Mouse (Mus musculus) macrophage (primary cell): ENCODE data around the gene Runx3. TPM values are rescaled to one million over a fixed set of nuclear protein-coding genes. Genes with fewer than 3 reads are reported as not detected.

Experiments
- H3K27ac ChIP-seq: fragments of 350-480 bp; formaldehyde crosslinking; 2 replicates; pipeline ENCODE4 v1.9.0; 2021
- H3K36me3 ChIP-seq: fragments of 350-480 bp; formaldehyde crosslinking; 2 replicates; pipeline ENCODE4 v1.9.0; 2021; ENCODE audit errors: inconsistent target
- H3K4me3 ChIP-seq: fragments of 350-480 bp; formaldehyde crosslinking; 2 replicates; pipeline ENCODE4 v1.9.0; 2021; ENCODE audit errors: inconsistent target
- H3K79me2 ChIP-seq: fragments of 350-480 bp; formaldehyde crosslinking; 2 replicates; pipeline ENCODE4 v1.9.0; 2021; ENCODE audit errors: inconsistent target
- whole genome bisulfite sequencing: methylation state at CpG from one replicate; pipeline ENCODE4 v1.1.7; 2026; ENCODE audit warnings: inconsistent platforms; ENCODE audit not compliant: missing documents; 5-methylcytosine and 5-hydroxymethylcytosine counted together
- polyA plus RNA-seq: library from polyadenylated mRNA; stranded (reverse); fragments of 250-400 nt; gene quantifications from 3 replicates; pipeline ENCODE4 v1.2.4, GENCODE M21; 2018; ENCODE audit warnings: inconsistent platforms

The Runx3 gene
- polyA plus RNA-seq, 1 experiment from 2014 or later, result 1.3 TPM

DNA sequence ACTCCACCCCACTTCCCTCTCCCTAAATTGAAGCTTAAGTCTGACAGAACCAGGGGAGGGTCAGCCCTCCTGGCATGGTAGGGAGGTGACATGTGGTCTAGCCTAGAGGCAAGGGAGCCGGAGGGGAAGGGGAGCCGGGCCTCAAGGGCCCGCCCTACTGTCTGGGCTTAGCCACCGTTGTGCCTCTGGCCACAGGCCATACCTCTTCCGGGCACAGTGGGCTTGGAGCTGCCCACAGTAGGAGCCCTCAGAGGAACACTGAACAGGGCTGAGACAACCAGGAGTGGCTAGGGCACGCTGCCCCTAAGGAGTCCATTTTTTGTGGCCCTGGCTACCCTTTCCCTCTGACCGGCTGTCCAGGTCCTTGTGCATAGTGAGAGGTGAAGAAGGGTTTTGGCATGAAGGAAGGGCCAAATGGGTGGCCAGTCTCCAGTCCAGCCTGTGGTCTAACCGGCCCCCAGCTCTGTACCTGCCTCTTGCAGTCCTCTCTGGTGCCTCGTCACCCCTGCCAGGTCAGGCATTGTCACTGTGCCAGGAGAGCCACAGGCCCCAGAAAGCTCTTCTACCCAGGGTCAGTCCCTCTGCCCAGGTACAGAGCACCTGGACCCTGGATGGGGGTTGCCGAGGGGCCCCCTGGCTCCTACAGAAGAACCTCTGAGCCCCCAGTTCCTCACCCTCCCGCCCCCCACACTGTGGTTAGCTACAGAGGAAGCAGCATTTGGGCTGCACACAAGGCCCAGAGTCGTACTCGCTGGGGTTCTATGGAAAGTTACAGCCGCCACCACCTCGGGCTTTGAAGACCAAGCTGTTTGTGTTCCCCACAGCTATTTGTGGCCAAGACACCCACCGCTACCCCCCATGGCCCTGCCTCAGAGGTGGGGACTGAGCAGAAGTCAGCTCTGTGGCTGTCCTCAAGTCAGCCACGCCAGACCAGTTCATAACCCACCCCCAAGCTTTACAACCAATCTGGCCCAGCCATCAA lies 22.3 kb upstream of the Runx3 start:
- 54% methylated on average over 16 of the region's 17 CpGs for WGBS
- Histone ChIP-seq H3K36me3 (no peaks in the 10 kb centered on the region), H3K27ac (no peak overlapping the region), H3K4me3 (no peak overlapping the region), H3K79me2 (no peaks in the 10 kb centered on the region)

DNA sequence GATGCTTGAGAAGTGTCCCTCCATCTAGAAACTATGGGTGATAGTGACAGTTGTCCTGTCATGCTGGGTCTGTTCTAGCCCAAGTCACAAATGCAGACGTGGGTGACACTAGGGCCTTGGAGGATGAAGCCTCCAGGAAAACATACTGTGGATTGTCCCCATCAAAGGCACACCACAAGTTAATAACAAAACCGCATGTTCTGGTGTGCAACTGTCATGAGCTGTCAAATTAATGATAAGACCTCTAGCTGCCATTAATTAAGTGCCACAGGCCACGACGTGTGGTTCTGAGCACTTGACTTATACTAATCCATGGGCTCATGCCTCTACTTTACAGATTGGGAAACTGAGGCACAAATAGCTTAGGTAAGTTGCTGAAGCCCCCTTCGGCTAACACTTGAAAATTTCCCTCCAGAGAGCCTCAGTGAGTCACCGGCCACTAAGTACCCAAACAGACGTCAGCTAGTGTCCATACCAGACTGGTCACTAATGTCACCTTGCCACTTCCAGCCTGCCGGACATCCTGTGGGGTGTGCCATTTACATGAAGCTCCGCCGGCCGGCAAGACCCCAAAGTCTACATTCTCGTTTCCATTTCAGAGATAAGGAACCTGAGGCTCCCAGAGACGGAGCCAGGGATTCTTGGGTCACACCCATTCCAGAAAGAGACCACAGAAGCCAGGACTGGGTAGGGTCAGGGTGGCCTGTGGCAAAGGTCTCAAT lies 18.3 kb upstream of the Runx3 start:
- 88% methylated on average over 13 of the region's 13 CpGs for WGBS
- H3K27ac ChIP-seq, result no peak overlapping the region
- no peaks in the 10 kb centered on the region for H3K79me2 ChIP-seq
- H3K36me3 ChIP-seq, result no peaks in the 10 kb centered on the region
- no peak overlapping the region for H3K4me3 ChIP-seq

DNA sequence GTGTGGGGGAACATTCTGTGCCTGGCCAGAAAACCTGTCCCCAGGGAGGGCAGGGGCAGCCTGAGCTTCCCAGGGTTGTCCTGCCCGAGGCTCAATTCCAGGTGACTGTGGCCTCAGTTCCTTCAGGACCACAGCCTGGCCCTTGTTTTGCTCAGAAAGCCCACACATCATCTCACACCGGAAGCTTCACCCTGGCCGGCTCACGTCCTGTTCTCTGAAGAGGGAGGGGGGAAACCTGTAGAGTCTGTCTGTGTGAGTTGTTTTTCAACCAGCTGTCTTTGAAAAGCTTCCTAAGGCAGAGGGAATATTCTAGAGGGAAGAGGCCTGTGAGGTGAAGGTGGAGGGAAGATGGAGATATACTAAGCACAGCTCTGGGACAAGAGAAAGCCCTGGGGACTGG lies 17.7 kb upstream of the Runx3 start:
- Histone ChIP-seq H3K27ac (no peak overlapping the region), H3K79me2 (no peaks in the 10 kb centered on the region), H3K36me3 (no peaks in the 10 kb centered on the region), H3K4me3 (no peak overlapping the region)
- 23% methylated on average over 4 of the region's 4 CpGs for WGBS

DNA sequence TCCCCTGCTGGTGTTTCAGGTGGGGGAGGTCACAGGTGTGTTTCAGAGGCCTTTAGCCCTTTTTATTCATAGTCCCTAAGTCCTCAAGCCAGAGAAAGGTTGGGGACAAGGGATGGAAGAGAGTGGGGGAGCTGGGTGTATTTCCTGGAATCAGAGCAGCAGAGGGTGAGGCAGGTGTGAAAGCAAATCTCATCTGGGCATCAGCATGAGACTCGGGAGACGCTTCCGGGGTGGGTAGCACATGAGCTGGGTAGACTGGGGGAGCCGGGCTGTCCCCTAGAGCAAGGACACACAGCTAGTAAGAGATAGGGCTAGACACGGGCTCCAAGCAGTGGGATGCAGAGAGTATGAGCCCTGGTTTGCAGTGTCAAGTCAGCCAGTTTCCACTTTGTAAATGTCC lies 16.7 kb upstream of the Runx3 start:
- 88% methylated on average over 5 of the region's 5 CpGs for WGBS
- no peaks in the 10 kb centered on the region for H3K36me3 ChIP-seq
- H3K27ac ChIP-seq, result no peak overlapping the region

DNA sequence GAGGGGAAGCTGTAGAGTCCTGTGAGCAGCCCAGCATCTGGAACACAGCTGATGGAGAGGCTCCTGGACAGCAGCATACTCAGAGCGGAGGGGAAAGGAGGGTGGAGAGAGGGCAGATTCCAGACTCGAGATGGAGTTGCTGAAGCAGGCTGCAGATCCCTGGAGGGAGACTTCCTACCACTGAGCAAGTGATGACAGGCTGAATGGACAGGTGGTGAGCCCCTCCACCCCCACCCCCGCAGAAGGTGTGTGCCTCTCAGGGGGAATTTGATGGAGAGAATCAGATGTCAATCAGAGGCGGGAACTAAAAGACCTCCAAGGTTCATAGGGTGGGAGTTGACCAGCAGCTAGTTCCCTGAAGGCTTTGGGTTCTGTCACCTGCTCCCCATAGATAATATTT lies 13.5 kb upstream of the Runx3 start:
- WGBS, result 85% methylated on average over 4 of the region's 4 CpGs
- H3K4me3 ChIP-seq, result no peak overlapping the region
- no peaks in the 10 kb centered on the region for H3K79me2 ChIP-seq
- no peak overlapping the region for H3K27ac ChIP-seq
- no peaks in the 10 kb centered on the region for H3K36me3 ChIP-seq

More for the DNA sequence above, 16.7 kb upstream of the Runx3 start:
- Histone ChIP-seq H3K4me3 (no peak overlapping the region), H3K79me2 (no peaks in the 10 kb centered on the region)

DNA sequence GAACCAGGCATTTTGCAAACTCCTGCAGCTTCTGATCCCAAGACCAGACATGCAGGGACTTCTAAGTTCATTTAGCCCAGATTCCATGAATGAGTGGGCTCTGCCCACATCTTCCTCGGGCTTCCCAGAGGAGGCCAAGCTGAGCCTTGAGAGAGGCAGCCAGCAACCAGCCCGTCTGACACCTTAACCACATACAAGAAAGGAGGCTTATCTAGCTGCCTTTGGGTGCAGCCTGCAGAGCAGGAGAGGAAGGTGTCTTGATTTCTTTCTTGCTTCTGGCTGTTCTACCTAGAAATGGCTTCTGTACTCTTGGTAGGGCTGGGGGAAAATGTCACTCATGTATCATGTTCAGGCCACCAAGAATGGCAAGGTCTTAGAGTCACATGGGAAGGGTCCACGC lies 11.8 kb upstream of the Runx3 start:
- WGBS, result 86% methylated on average over 3 of the region's 3 CpGs
- H3K4me3 ChIP-seq, result no peak overlapping the region

DNA sequence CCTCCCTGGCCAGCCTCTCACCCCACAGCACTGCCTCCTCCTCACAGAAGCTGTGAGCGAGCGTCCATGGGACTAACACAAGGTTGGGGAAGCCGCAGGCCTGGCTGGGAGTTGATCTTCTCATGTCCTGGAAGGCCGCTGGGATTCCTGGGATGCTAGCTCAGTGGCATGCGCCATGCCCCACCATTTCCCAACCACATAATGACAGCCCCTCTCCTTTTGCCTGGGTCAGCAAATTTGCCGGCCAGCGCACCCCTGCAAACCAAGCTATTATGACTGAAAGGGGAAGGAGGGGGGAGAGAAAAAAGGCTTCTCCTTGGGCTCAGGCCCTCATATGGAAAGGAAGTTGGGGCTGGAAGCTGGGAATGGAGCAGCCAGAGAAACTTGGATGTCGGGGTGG lies 6.8 kb upstream of the Runx3 start:
- H3K4me3 ChIP-seq, result no peak overlapping the region
- no peak overlapping the region for H3K27ac ChIP-seq
- no peaks in the 10 kb centered on the region for H3K79me2 ChIP-seq
- WGBS, result 93% methylated on average over 8 of the region's 8 CpGs
- no peaks in the 10 kb centered on the region for H3K36me3 ChIP-seq

More for the DNA sequence above, 11.8 kb upstream of the Runx3 start:
- Histone ChIP-seq H3K27ac (no peak overlapping the region), H3K79me2 (no peaks in the 10 kb centered on the region), H3K36me3 (no peaks in the 10 kb centered on the region)

DNA sequence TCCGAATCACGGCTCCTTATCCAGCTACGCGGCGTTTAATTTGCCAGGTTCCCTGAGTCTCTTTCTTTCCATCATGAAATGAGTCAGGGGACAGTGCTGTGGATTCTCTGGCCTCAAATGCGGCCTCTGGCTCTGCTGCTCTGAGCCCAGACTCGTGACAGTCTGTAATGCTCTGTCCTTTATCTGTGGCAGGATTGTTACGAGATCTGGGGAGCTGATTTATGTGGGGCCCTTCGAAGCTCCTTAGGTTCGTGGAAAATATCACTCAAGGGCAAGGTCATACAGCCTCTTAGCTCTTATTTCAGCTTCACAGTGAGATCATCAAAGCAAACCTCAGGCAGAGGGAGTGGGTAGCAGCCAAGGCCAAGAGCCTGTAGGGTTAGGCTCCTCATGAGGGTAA lies 6.2 kb upstream of the Runx3 start:
- Histone ChIP-seq H3K79me2 (no peaks in the 10 kb centered on the region), H3K36me3 (no peaks in the 10 kb centered on the region), H3K4me3 (no peak overlapping the region), H3K27ac (no peak overlapping the region)
- WGBS, result 93% methylated on average over 10 of the region's 10 CpGs

DNA sequence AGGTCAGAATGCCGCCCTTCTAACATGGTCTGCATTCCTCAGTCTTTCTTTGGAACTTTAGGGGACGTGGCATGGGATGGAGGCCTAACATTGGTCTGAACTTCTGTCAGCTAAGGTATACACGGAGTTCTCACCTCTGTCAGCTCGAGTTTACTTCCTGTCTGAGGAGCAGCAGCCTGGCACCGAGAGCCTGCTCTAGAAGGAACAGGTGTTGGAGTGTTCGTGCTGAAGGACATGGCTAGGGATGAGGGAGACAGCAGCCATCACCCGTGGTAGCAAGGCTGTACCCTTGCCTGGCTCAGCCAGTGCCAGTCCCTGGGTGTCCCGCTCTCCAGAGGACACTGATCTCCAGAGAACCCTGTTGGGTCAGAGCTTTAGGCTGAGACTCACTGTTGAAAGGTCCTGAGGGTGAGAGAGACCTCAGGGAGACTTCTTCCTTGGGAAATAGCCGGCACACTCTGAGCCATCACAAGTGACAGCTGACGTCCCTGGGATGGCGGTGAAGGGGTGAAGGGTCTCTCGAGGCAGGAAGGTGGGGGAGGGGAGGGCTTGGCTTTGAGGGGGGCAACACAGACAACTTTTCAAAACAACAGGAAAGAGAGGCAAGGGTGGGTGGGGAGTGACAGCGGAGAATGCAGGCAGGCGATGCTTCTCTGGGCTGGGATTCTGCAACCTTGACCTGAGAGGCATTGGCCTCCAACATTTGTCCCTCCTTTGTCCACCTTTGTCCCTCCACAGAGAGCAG lies 4.9 kb upstream of the Runx3 start:
- 79% methylated on average over 14 of the region's 14 CpGs for WGBS
- Histone ChIP-seq H3K27ac (no peak overlapping the region), H3K4me3 (no peak overlapping the region), H3K79me2 (no peaks in the 10 kb centered on the region), H3K36me3 (no peaks in the 10 kb centered on the region)

DNA sequence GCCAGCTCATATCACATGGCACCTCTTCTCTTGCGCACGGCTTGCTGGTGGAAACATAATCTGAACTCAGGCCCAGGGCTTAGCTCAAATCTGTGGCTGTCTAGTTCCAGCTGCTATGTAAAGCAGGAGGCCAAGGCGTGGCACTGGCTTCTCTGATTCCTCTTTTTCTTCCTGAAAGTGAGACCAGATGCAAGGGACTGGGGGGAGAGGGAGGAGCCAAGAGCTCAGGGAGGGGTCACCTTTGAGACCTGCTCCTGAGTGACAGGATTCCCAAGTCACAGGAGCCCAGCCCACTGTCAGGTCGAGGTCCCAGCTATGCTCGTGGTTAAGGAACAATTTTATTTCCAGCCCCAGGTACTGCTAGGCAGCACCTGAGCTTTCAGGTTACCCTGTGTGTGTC lies 4.1 kb upstream of the Runx3 start:
- H3K27ac ChIP-seq, result no peak overlapping the region

DNA sequence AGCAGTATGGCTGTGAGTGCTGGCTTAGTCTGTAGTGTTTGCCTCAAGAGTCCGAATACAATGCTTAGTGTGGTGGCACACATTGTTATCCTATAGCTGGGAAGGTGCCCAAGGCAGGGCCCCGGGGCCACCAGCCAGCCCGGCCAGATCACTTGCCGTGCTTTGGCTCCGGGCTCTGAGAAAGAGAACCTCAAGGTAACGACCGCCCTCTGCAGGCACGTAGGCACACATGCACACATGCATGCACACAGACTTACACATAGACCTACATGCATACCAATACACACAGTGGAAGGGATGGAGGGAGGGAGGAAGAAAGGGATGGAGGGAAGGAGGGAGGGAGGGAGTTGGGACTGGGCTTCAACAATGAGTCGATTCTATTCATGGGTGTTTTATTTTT lies 2.6 kb upstream of the Runx3 start:
- no peak overlapping the region for H3K4me3 ChIP-seq
- no peaks in the 10 kb centered on the region for H3K36me3 ChIP-seq
- H3K27ac ChIP-seq, result no peak overlapping the region
- no peaks in the 10 kb centered on the region for H3K79me2 ChIP-seq
- 95% methylated on average over 8 of the region's 9 CpGs for WGBS

More for the DNA sequence above, 4.1 kb upstream of the Runx3 start:
- Histone ChIP-seq H3K36me3 (no peaks in the 10 kb centered on the region), H3K79me2 (no peaks in the 10 kb centered on the region), H3K4me3 (no peak overlapping the region)
- 78% methylated on average over 5 of the region's 5 CpGs for WGBS

DNA sequence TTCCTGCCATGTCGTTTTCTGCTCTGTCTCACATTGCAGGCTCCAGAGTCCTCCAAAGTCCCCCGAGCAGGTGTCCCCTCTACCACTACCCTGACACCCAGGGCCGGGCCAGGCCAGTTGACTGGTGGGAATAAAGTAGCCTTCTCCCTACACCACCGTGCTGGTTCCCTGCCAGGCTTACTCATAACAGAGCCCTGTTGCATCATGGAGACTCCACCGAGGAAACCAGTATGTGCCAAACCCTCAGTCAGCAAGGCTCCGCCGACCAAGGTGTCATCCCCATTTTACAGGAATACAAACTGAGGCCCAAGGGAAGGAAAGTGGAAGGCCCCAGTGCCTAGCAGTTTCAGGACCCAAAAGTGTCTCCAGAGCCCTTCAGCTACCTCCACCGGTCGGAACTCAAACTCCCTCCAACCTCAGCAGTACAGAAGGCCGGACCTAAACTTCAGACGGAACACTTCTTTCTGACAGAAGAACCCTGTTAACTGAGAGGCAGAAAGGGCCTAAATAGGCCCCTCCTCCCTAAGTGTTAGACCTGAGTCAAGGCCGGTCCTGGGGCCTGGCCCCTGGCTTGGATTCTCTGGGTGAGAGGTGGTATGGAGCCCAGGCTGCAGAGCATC lies 1.5 kb upstream of the Runx3 start:
- WGBS, result 78% methylated on average over 12 of the region's 12 CpGs
- H3K36me3 ChIP-seq, result no peaks in the 10 kb centered on the region
- no peak overlapping the region for H3K4me3 ChIP-seq
- H3K27ac ChIP-seq, result no peak overlapping the region
- no peaks in the 10 kb centered on the region for H3K79me2 ChIP-seq

DNA sequence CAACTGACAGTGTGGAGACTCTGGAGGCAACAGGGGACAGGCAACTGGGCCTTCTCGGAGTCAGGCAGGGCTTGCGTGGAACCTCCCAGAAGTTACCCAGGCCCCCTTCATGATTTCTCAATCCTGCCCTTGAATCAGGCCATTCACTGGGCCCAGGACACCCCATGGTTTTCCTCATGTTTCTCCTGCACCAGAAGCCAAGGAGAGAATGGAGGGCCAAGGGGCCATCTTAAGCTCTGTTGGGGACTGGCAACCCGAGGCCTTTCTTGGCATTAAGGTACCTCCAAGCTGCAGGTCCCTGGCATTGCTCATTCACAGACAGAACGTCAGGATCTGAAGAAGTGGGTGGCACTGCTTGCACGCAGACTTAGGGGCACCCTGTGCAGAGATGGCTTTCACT lies 3.3 kb downstream of the Runx3 start:
- H3K27ac ChIP-seq, result no peak overlapping the region
- no peak overlapping the region for H3K4me3 ChIP-seq
- 93% methylated on average over 5 of the region's 5 CpGs for WGBS
- no peaks in the 10 kb centered on the region for H3K79me2 ChIP-seq
- H3K36me3 ChIP-seq, result no peaks in the 10 kb centered on the region

DNA sequence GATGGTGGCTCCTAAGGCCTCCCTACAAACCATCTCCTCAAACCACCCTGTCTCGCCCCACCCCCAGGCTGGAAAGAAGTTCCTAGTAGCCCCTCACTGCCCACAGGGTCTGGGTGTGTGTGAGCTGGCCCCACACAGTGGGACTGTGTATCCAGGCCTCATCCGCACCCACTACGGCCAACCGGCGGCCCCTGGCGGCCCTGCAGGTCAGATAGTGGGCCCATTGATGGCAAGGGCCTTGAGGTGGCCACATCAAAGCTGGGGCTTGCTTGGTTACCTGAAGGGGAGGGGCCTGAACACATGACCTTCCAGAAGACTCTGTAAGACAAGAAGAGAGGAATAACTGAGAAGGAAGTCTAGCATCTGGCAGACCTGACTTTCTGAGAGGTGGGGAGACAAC lies 4.3 kb downstream of the Runx3 start:
- H3K36me3 ChIP-seq, result no peaks in the 10 kb centered on the region
- no peak overlapping the region for H3K27ac ChIP-seq
- no peak overlapping the region for H3K4me3 ChIP-seq
- 97% methylated on average over 6 of the region's 6 CpGs for WGBS
- no peaks in the 10 kb centered on the region for H3K79me2 ChIP-seq
